Mouse (Mus musculus): ENCODE results near the gene Dcdc2a. TPM values are rescaled to one million over a fixed set of nuclear protein-coding genes. Genes with fewer than 3 reads are reported as not detected.

Dcdc2a gene
- polyA plus RNA-seq, 1 experiment from 2014 or later = 1.3 TPM

GRCm38 (mm10) chr13:25186436-25187325 lies 130.9 kb downstream of the Dcdc2a start:
- Histone ChIP-seq H3K9me3 (no peaks in the 10 kb centered on the region), H3K4me1 (peaks cover 22% of the 10 kb centered on the region), H3K9ac (peak overlapping the region; percentile 51; the same call in 1 of the 2 replicates), H3K36me3 (no peaks in the 10 kb centered on the region), H3K4me2 (peak overlapping the region; percentile 56), H3K27me3 (no peaks in the 10 kb centered on the region), H3K27ac (peak overlapping the region; percentile 57; the same call in 1 of the 2 replicates), H3K4me3 (peak overlapping the region; percentile 25)
- no peak for ATAC-seq (ENCODE audit: insufficient number of reproducible peaks, insufficient read depth, low FRiP score, low TSS enrichment, low read depth)
- 6% methylated on average over 7 of the region's 7 CpGs for WGBS

DNA sequence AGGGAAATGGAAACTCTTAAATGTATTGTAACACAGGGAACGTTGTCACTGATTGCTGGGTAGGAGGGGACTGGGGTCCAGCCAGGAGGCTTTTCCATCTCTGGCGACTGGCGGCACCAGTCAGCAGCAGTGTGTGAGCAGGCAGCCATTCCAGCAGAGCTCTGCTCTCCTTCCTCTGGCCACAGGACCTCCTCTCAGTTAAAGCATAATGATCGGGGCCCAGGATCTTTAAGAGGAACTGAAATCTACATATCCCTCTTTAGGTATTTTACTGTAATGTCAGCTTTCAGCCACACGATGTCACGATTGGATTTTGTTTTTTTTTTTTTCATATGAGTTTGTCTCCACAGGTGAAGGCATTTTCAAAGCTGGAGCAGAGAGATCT lies 131.5 kb downstream of the Dcdc2a start:
- peak overlapping the region; percentile 51; the same call in 1 of the 2 replicates for H3K9ac ChIP-seq

GRCm38 (mm10) chr13:25189419-25190144 lies 133.8 kb downstream of the Dcdc2a start:
- Histone ChIP-seq H3K27ac (no peak overlapping the region), H3K9ac (no peak overlapping the region), H3K4me3 (no peak overlapping the region), H3K9me3 (no peaks in the 10 kb centered on the region), H3K36me3 (no peaks in the 10 kb centered on the region), H3K4me2 (no peak overlapping the region), H3K4me1 (peaks cover 22% of the 10 kb centered on the region), H3K27me3 (no peaks in the 10 kb centered on the region)
- 83% methylated on average over 11 of the region's 11 CpGs for WGBS
- no peak for ATAC-seq (ENCODE audit: insufficient number of reproducible peaks, insufficient read depth, low FRiP score, low TSS enrichment, low read depth)

More for the DNA sequence above, 131.5 kb downstream of the Dcdc2a start:
- ATAC-seq (ENCODE audit: insufficient number of reproducible peaks, insufficient read depth, low FRiP score, low TSS enrichment, low read depth) = no peak
- 2% methylated on average over 6 of the region's 6 CpGs for WGBS
- peak overlapping the region; percentile 57; the same call in 1 of the 2 replicates for H3K27ac ChIP-seq
- no peaks in the 10 kb centered on the region for H3K36me3 ChIP-seq
- peaks cover 22% of the 10 kb centered on the region for H3K4me1 ChIP-seq
- H3K4me3 ChIP-seq = peak overlapping the region; percentile 25
- H3K4me2 ChIP-seq = peak overlapping the region; percentile 56
- no peaks in the 10 kb centered on the region for H3K9me3 ChIP-seq
- no peaks in the 10 kb centered on the region for H3K27me3 ChIP-seq

DNA sequence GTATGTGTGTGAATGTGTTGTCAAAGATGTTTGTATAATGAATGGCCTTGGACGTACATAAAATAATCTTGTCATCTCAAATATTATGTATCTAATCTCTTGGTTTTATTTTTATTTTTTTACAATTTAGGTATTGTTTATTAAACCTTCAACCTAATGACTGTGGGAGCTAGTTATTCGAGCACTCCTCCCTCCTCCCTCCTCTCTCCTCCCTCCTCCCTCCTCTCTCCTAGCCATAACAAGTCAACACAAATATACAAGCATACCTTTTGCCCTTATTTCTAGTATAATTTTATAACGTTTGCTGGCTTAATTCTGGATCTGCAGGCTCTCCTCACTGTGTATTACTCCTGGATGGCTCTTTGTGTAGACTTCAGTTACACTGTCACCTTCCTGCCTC lies 134.4 kb downstream of the Dcdc2a start:
- Histone ChIP-seq H3K36me3 (no peaks in the 10 kb centered on the region), H3K4me1 (peaks cover 25% of the 10 kb centered on the region), H3K9ac (no peak overlapping the region), H3K27me3 (no peaks in the 10 kb centered on the region), H3K27ac (no peak overlapping the region), H3K4me2 (no peak overlapping the region), H3K9me3 (no peaks in the 10 kb centered on the region), H3K4me3 (no peak overlapping the region)
- 77% methylated on average over 3 of the region's 3 CpGs for WGBS
- ATAC-seq (ENCODE audit: insufficient number of reproducible peaks, insufficient read depth, low FRiP score, low TSS enrichment, low read depth) = no peak

- Histone ChIP-seq H3K9me3 (no peaks in the 10 kb centered on the region), H3K9ac (no peak overlapping the region), H3K4me3 (no peak overlapping the region), H3K27ac (no peak overlapping the region), H3K4me1 (peaks cover 3% of the 10 kb centered on the region; the same call in 1 of the 2 replicates), H3K4me2 (no peak overlapping the region), H3K36me3 (no peaks in the 10 kb centered on the region), H3K27me3 (no peaks in the 10 kb centered on the region)
- ATAC-seq (ENCODE audit: insufficient number of reproducible peaks, insufficient read depth, low FRiP score, low TSS enrichment, low read depth) = no peak
- 83% methylated on average over 10 of the region's 10 CpGs for WGBS
These were observed 139.9 kb downstream of the Dcdc2a start for GRCm38 (mm10) chr13:25195706-25196105.

DNA sequence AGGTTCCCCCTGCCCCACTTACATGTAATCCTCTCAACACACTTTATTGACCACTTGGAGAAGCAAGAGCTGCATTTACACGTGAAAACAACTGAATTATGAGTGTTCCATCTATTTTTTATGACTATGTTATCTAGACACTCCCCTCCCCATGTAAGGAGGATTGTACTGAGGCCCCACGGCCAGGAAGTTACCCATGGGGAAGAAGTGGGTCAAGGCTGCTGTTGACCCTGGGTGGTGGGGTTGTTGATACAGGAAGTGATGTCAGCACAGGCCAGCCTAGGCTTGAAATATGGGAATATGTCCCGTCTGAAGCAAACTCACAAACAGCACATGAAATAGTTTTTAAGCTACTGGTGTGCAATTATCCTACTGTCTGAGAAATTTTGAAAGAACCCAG lies 144.1 kb downstream of the Dcdc2a start:
- Histone ChIP-seq H3K36me3 (no peaks in the 10 kb centered on the region), H3K4me3 (no peak overlapping the region), H3K4me1 (no peaks in the 10 kb centered on the region), H3K9me3 (no peaks in the 10 kb centered on the region), H3K27me3 (no peaks in the 10 kb centered on the region), H3K27ac (no peak overlapping the region), H3K4me2 (no peak overlapping the region), H3K9ac (no peak overlapping the region)
- no peak for ATAC-seq (ENCODE audit: insufficient number of reproducible peaks, insufficient read depth, low FRiP score, low TSS enrichment, low read depth)
- 58% methylated on average over 3 of the region's 3 CpGs for WGBS

GRCm38 (mm10) chr13:25206950-25207349 lies 151.1 kb downstream of the Dcdc2a start:
- H3K27ac ChIP-seq = no peak overlapping the region
- no peak overlapping the region for H3K9ac ChIP-seq
- H3K4me1 ChIP-seq = 0 out of 2 replicates have a peak, but pooled peaks cover 3% of the 10 kb centered on the region
- ATAC-seq (ENCODE audit: insufficient number of reproducible peaks, insufficient read depth, low FRiP score, low TSS enrichment, low read depth) = no peak
- no peaks in the 10 kb centered on the region for H3K27me3 ChIP-seq
- H3K9me3 ChIP-seq = no peaks in the 10 kb centered on the region
- H3K4me2 ChIP-seq = no peak overlapping the region
- H3K4me3 ChIP-seq = no peak overlapping the region
- H3K36me3 ChIP-seq = no peaks in the 10 kb centered on the region
- 89% methylated on average over 5 of the region's 5 CpGs for WGBS

- H3K27me3 ChIP-seq = no peaks in the 10 kb centered on the region
- H3K4me2 ChIP-seq = no peak overlapping the region
- no peak for ATAC-seq (ENCODE audit: insufficient number of reproducible peaks, insufficient read depth, low FRiP score, low TSS enrichment, low read depth)
- no peak overlapping the region for H3K27ac ChIP-seq
- H3K4me3 ChIP-seq = no peak overlapping the region
- H3K9ac ChIP-seq = no peak overlapping the region
- H3K9me3 ChIP-seq = no peaks in the 10 kb centered on the region
- 93% methylated on average over 1 of the region's 1 CpGs for WGBS
- H3K4me1 ChIP-seq = no peaks in the 10 kb centered on the region
- H3K36me3 ChIP-seq = no peaks in the 10 kb centered on the region
These were observed 162.6 kb downstream of the Dcdc2a start for GRCm38 (mm10) chr13:25218394-25218793.

DNA sequence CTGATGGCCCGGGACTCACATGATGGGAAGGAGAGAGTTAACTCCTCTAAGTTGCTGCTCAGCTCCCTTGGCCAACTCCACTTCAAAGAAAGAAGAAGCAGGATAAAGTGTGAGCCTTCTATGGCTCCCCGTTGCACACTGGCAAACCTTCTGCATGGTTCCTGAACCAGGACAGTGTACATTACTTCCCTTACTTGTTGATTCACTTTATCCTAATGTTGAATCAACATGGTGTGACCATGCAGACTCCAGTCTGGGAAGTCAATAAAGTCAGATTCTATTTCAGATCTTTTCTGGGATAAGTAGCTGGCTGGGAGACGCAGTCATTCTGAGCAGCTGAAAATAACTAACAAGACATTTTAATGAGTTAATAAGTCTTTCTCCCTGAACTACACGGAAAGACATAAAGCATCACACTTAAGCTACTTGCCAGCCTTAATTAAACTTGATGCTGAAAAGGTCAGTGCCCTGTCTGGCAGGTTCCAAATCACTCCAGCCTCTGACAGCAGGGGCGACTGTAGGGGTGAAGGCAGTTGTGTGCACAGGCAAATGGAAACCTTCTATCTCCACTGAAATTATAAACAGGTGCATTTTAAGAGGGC lies 164.5 kb downstream of the Dcdc2a start:
- H3K9ac ChIP-seq = no peak overlapping the region
- 49% methylated on average over 5 of the region's 5 CpGs for WGBS
- no peak for ATAC-seq (ENCODE audit: insufficient number of reproducible peaks, insufficient read depth, low FRiP score, low TSS enrichment, low read depth)

DNA sequence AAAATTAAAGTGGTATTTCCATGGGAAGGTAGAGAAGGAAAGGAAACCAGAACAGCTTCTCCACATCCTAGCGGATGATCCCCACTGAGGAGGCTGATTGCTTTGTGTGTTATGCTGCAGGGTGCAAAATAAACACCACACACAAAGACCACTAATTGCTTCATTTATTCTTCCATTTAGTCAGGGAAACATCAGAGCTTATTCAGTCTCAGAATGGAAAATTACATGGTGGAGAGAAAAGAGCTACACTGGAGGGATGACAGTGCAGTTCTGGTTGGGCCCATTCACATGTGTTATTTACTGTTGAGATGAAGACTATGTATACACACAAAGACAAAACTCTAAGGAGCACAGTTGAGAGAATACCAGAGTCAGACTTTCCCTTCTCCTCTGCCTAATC lies 196.1 kb downstream of the Dcdc2a start:
- Histone ChIP-seq H3K4me3 (no peak overlapping the region), H3K9me3 (no peaks in the 10 kb centered on the region), H3K9ac (no peak overlapping the region), H3K4me2 (no peak overlapping the region), H3K27me3 (no peaks in the 10 kb centered on the region), H3K27ac (no peak overlapping the region), H3K4me1 (peaks cover 13% of the 10 kb centered on the region), H3K36me3 (no peaks in the 10 kb centered on the region)
- 79% methylated on average over 1 of the region's 1 CpGs for WGBS
- no peak for ATAC-seq (ENCODE audit: insufficient number of reproducible peaks, insufficient read depth, low FRiP score, low TSS enrichment, low read depth)

More for the DNA sequence above, 164.5 kb downstream of the Dcdc2a start:
- Histone ChIP-seq H3K4me3 (no peak overlapping the region), H3K27ac (no peak overlapping the region), H3K4me2 (no peak overlapping the region), H3K36me3 (no peaks in the 10 kb centered on the region), H3K4me1 (no peaks in the 10 kb centered on the region), H3K9me3 (no peaks in the 10 kb centered on the region), H3K27me3 (no peaks in the 10 kb centered on the region)

DNA sequence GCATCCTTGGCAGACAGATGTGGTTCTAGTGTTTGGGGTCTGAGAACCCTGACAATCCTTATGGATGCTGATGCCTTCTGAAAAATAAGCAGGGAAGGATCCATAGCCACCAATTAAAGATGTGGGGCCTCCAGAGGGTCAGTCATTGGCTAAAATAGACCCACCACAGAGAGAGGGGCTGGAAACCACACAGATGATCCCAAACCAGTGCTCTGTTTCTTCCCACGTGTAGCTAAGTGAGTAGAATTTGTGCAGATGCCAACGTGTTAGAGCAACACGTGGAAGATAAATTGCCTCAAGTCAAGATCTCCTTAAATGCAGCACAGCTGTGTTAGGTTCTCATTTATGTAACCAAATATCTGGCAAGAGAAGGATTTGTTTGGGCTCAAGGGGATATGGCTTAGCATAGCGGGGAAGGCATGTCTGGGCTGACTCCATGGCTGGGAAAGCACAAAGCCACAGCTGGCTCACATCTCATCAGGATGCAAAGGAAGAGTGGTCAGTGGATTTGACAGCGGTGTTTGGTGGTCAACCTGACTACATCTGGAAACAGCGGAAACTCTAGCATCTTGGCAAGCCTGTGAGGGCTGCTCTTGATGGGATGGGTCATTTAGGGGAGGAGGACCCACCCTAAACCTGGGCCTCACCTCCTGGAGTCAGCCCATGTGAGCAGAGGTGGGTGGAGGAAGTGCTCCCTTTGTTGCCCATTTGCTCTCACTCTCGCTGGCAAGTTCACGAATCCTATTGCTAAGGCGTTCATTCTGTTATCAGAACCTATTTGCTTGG lies 198.9 kb downstream of the Dcdc2a start:
- H3K4me1 ChIP-seq = peaks cover 13% of the 10 kb centered on the region
- H3K27me3 ChIP-seq = no peaks in the 10 kb centered on the region
- H3K9ac ChIP-seq = no peak overlapping the region
- H3K4me2 ChIP-seq = no peak overlapping the region
- ATAC-seq (ENCODE audit: insufficient number of reproducible peaks, insufficient read depth, low FRiP score, low TSS enrichment, low read depth) = 0 out of 2 replicates have a peak, but pooled peaks have one; percentile 48
- no peaks in the 10 kb centered on the region for H3K9me3 ChIP-seq
- 0 out of 2 replicates have a peak overlapping the region, but pooled peaks have one; percentile 11 for H3K27ac ChIP-seq
- H3K4me3 ChIP-seq = no peak overlapping the region
- no peaks in the 10 kb centered on the region for H3K36me3 ChIP-seq
- 47% methylated on average over 9 of the region's 9 CpGs for WGBS

Data from embryonic facial prominence, embryonic 13.5 days (tissue).